Mouse (Mus musculus) embryonic facial prominence, embryonic 10.5 days (tissue): ENCODE data around the gene Elmo1. TPM values are rescaled to one million over a fixed set of nuclear protein-coding genes. Genes with fewer than 3 reads are reported as not detected.

ENCODE experiments used
- DNase-seq: peaks from one replicate; pipeline ENCODE4 v3.0.0-alpha.2; 2017; ENCODE audit warnings: low spot score
- H3K27ac ChIP-seq: fragments of 300-500 bp; sonication (generic); replicated peaks from 2 replicates; pipeline ENCODE4 v1.5.1; 2016; ENCODE audit warnings: mild to moderate bottlenecking
- H3K27me3 ChIP-seq: fragments of 300-500 bp; sonication (generic); replicated peaks from 2 replicates; pipeline ENCODE4 v1.6.1; 2016; ENCODE audit warnings: low read depth, mild to moderate bottlenecking; ENCODE audit not compliant: poor library complexity, severe bottlenecking
- H3K36me3 ChIP-seq: fragments of 300-500 bp; sonication (generic); replicated peaks from 2 replicates; pipeline ENCODE4 v1.6.1; 2016; ENCODE audit warnings: mild to moderate bottlenecking, moderate library complexity
- H3K4me1 ChIP-seq: fragments of 300-500 bp; sonication (generic); 2 replicates; pipeline ENCODE4 v1.6.1; 2016
- H3K4me3 ChIP-seq: fragments of 300-500 bp; sonication (generic); 2 replicates; pipeline ENCODE4 v1.5.1; 2016; ENCODE audit warnings: mild to moderate bottlenecking, moderate library complexity
- H3K9me3 ChIP-seq: fragments of 300-500 bp; sonication (generic); 2 replicates; pipeline ENCODE4 v1.6.1; 2016; ENCODE audit warnings: mild to moderate bottlenecking
- WGBS: fragments of 180-500 bp; shearing (Covaris S2); methylation state at CpG from one replicate; pipeline ENCODE4 v1.1.7; 2016; 5-methylcytosine and 5-hydroxymethylcytosine counted together
- polyA plus RNA-seq: library from polyadenylated mRNA; unstranded; fragments of >200 nt; fragmentation: Nextera tagmentation; extraction: Ambion mirVana; gene quantifications from 2 replicates; pipeline ENCODE4 v1.2.1, GENCODE M21; 2016

The Elmo1 gene
- polyA plus RNA-seq, 1 experiment from 2014 or later: 9.0 TPM

- H3K36me3 ChIP-seq: no peaks in the 10 kb centered on the region
- WGBS: 89% methylated on average over 4 of the region's 4 CpGs
- H3K27ac ChIP-seq: no peak overlapping the region
- H3K9me3 ChIP-seq: no peaks in the 10 kb centered on the region
- H3K27me3 ChIP-seq: no peaks in the 10 kb centered on the region
- H3K4me1 ChIP-seq: no peaks in the 10 kb centered on the region
- no peak overlapping the region for H3K4me3 ChIP-seq
- no peak for DNase-seq
Observed at GRCm38 (mm10) chr13:20549983-20550382, 459.6 kb downstream of the Elmo1 start.

GRCm38 (mm10) chr13:20551559-20551958 is 461.2 kb downstream of the Elmo1 start:
- H3K4me1 ChIP-seq: no peaks in the 10 kb centered on the region
- H3K4me3 ChIP-seq: no peak overlapping the region
- 88% methylated on average over 1 of the region's 1 CpGs for WGBS
- no peaks in the 10 kb centered on the region for H3K36me3 ChIP-seq
- DNase-seq: no peak
- no peaks in the 10 kb centered on the region for H3K9me3 ChIP-seq
- no peak overlapping the region for H3K27ac ChIP-seq
- H3K27me3 ChIP-seq: no peaks in the 10 kb centered on the region

- Histone ChIP-seq H3K27me3 (no peaks in the 10 kb centered on the region), H3K27ac (no peak overlapping the region), H3K4me1 (no peaks in the 10 kb centered on the region), H3K4me3 (no peak overlapping the region), H3K36me3 (no peaks in the 10 kb centered on the region), H3K9me3 (no peaks in the 10 kb centered on the region)
- DNase-seq: no peak
- 85% methylated on average over 4 of the region's 4 CpGs for WGBS
Observed at GRCm38 (mm10) chr13:20555853-20556452, 465.6 kb downstream of the Elmo1 start.

GRCm38 (mm10) chr13:20556739-20557138 is 466.3 kb downstream of the Elmo1 start:
- 93% methylated on average over 10 of the region's 10 CpGs for WGBS
- H3K27ac ChIP-seq: no peak overlapping the region
- no peaks in the 10 kb centered on the region for H3K27me3 ChIP-seq
- no peak overlapping the region for H3K4me3 ChIP-seq
- no peaks in the 10 kb centered on the region for H3K4me1 ChIP-seq
- H3K36me3 ChIP-seq: no peaks in the 10 kb centered on the region
- DNase-seq: no peak
- no peaks in the 10 kb centered on the region for H3K9me3 ChIP-seq

GRCm38 (mm10) chr13:20557156-20557555 is 466.8 kb downstream of the Elmo1 start:
- H3K4me3 ChIP-seq: no peak overlapping the region
- H3K9me3 ChIP-seq: no peaks in the 10 kb centered on the region
- WGBS: 88% methylated on average over 8 of the region's 8 CpGs
- no peaks in the 10 kb centered on the region for H3K27me3 ChIP-seq
- no peaks in the 10 kb centered on the region for H3K36me3 ChIP-seq
- no peak for DNase-seq
- H3K27ac ChIP-seq: no peak overlapping the region
- H3K4me1 ChIP-seq: no peaks in the 10 kb centered on the region

DNA sequence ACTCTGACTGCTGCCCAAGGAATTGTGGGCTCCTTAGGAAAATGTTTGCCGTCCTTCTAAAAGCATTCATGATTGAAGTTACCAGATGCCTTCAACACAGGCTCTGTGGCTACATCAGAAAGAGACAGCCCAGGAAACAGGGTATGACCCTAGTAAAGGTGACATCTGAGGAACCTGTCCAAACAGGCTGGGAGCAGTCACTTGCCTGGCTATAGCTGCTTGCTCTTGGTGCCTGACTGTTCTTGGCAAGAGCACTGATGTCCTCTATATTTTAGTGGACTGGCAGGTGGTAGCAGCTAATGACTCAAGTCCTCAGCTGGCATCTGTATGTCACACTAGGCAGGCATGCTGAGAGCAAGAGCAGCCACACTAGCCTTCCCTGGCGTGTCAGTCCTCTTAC is 468.0 kb downstream of the Elmo1 start:
- Histone ChIP-seq H3K36me3 (no peaks in the 10 kb centered on the region), H3K9me3 (no peaks in the 10 kb centered on the region), H3K27ac (no peak overlapping the region), H3K4me3 (no peak overlapping the region), H3K4me1 (no peaks in the 10 kb centered on the region), H3K27me3 (no peaks in the 10 kb centered on the region)
- DNase-seq: no peak
- WGBS: 90% methylated on average over 2 of the region's 2 CpGs

DNA sequence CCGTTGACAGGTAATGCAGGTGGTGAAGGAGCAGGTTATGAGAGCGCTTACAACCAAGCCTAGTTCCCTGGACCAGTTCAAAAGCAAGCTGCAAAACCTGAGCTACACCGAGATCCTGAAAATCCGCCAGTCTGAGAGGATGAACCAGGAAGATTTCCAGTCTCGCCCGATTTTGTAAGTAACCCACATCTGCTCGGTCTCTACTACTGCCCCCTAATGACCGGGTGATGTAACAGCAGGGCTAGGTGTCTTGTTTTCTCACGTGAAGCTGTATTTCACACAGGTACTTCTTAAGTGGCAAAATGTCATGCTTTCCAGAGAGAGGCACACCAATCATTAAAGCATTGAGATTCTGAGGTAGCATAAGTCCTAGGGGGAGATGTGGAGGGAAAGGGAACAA is 474.0 kb downstream of the Elmo1 start:
- Histone ChIP-seq H3K27me3 (no peaks in the 10 kb centered on the region), H3K36me3 (no peaks in the 10 kb centered on the region), H3K27ac (no peak overlapping the region), H3K4me1 (no peaks in the 10 kb centered on the region), H3K4me3 (no peak overlapping the region), H3K9me3 (no peaks in the 10 kb centered on the region)
- 86% methylated on average over 9 of the region's 9 CpGs for WGBS
- no peak for DNase-seq

DNA sequence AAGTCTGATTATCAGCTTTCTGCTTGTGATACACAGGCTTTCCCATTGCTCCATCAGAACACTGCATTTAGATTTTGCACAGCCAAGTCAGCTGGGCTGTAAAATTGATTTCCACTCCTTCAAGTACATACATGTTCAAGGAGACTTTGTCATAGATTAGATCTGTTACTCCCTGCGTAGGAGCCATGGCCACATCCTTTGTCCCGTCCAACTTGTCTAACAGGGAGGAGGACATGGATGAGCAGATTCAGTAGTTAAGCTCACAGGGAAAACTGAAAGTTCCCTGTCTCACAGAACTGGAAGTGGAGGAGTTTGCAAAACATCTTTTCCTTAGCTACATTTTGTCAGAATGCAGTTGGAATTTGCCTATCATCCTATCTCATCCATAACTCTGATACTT is 484.8 kb downstream of the Elmo1 start:
- no peak for DNase-seq
- Histone ChIP-seq H3K4me1 (no peaks in the 10 kb centered on the region), H3K27ac (no peak overlapping the region), H3K4me3 (no peak overlapping the region), H3K27me3 (no peaks in the 10 kb centered on the region), H3K36me3 (no peaks in the 10 kb centered on the region), H3K9me3 (no peaks in the 10 kb centered on the region)
- WGBS: 89% methylated on average over 2 of the region's 2 CpGs

- 77% methylated on average over 4 of the region's 4 CpGs for WGBS
- Histone ChIP-seq H3K27me3 (no peaks in the 10 kb centered on the region), H3K36me3 (no peaks in the 10 kb centered on the region), H3K9me3 (no peaks in the 10 kb centered on the region), H3K27ac (no peak overlapping the region), H3K4me3 (no peak overlapping the region), H3K4me1 (no peaks in the 10 kb centered on the region)
- DNase-seq: no peak
Observed at GRCm38 (mm10) chr13:20585868-20586267, 495.5 kb downstream of the Elmo1 start.

- no peak overlapping the region for H3K4me3 ChIP-seq
- H3K27me3 ChIP-seq: no peaks in the 10 kb centered on the region
- 86% methylated on average over 3 of the region's 3 CpGs for WGBS
Observed at GRCm38 (mm10) chr13:20586462-20586861, 496.1 kb downstream of the Elmo1 start.

GRCm38 (mm10) chr13:20590983-20591382 is 500.6 kb downstream of the Elmo1 start:
- 87% methylated on average over 4 of the region's 4 CpGs for WGBS
- Histone ChIP-seq H3K9me3 (no peaks in the 10 kb centered on the region), H3K4me3 (no peak overlapping the region), H3K27ac (no peak overlapping the region), H3K4me1 (no peaks in the 10 kb centered on the region), H3K27me3 (no peaks in the 10 kb centered on the region), H3K36me3 (no peaks in the 10 kb centered on the region)
- no peak for DNase-seq

More at GRCm38 (mm10) chr13:20586462-20586861, 496.1 kb downstream of the Elmo1 start:
- H3K36me3 ChIP-seq: no peaks in the 10 kb centered on the region
- no peak overlapping the region for H3K27ac ChIP-seq
- no peaks in the 10 kb centered on the region for H3K9me3 ChIP-seq
- no peak for DNase-seq
- no peaks in the 10 kb centered on the region for H3K4me1 ChIP-seq

- no peaks in the 10 kb centered on the region for H3K9me3 ChIP-seq
- DNase-seq: no peak
- 0 out of 2 replicates have a peak, but pooled peaks cover 4% of the 10 kb centered on the region for H3K4me1 ChIP-seq
- no peaks in the 10 kb centered on the region for H3K36me3 ChIP-seq
- no peak overlapping the region for H3K4me3 ChIP-seq
- H3K27me3 ChIP-seq: no peaks in the 10 kb centered on the region
- 65% methylated on average over 5 of the region's 5 CpGs for WGBS
- H3K27ac ChIP-seq: no peak overlapping the region
Observed at GRCm38 (mm10) chr13:20597307-20597706, 506.9 kb downstream of the Elmo1 start.

GRCm38 (mm10) chr13:20598618-20599017 is 508.2 kb downstream of the Elmo1 start:
- Histone ChIP-seq H3K36me3 (no peaks in the 10 kb centered on the region), H3K27ac (no peak overlapping the region), H3K27me3 (no peaks in the 10 kb centered on the region), H3K4me3 (no peak overlapping the region), H3K9me3 (no peaks in the 10 kb centered on the region), H3K4me1 (0 out of 2 replicates have a peak, but pooled peaks cover 4% of the 10 kb centered on the region)
- 95% methylated on average over 3 of the region's 3 CpGs for WGBS
- no peak for DNase-seq
